Mouse (Mus musculus): ENCODE data around the gene Rpl27.
"Not testable (repeated sequence)": the region's sequence is repeated elsewhere in the genome, so short reads cannot be mapped to it uniquely, and the experiment has no call there.

Gene Rpl27

DNA sequence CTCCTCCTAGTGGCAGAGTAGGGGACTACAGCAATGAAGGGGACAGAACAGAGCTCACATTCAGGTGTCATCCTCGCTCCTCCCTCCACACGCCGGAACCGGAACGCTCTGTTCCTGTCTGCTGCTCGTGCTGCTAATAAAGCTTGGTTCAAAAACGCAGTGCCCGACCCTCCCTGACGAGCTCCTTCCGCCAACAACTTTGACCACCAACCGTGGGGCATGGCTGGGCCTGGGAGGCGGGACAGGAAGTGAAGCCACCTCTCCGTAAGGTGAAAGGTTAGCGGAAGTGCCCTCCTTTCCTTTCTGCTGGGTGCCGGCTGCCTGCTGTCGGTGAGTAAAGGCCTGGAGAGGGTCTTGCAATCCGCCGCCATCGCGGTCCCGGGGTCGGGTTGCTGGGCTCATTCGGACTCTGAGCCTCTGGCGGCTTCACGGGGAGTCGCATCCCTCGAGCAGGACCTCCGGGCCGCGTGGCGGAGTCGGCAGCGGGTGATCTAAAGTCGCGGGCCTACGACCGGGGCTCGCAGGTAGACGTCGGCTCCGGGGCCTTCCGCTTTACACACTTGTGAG is at the start of gene Rpl27:
Gene Rpl27, plus strand, starts transcription at position 172 of the 567 bp plus-strand sequence.
- peak; percentile 100 for DNase-seq (ENCODE audit: low read depth)

DNA sequence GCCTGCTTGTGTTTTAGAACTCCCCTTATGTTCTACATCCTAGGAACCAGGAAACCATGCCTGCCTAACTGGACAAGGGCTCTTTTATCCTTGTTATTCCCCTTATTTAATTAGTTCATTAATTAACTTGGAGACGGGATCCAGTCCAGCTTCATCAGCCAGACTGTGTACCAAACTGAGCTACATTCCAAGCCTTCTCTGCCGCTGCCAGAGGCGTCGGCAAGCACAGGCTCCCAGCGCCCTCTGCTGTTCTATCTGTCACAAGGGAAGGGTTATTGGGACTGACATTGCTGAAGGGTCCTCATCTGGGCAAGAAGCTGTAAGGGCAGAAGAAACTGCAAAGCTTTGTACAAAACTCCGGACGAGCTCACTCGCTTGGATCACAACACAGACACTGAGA is 47.0 kb upstream of the Rpl27 start:
- peak; percentile 56 for DNase-seq (ENCODE audit: low read depth)

- no peak for DNase-seq (ENCODE audit: low read depth)
These were observed 26.8 kb upstream of the Rpl27 start for GRCm38 (mm10) chr11:101415306-101415705.

- peak; percentile 65 for DNase-seq (ENCODE audit: low read depth)
These were observed 25.5 kb upstream of the Rpl27 start for GRCm38 (mm10) chr11:101416433-101417100.

DNA sequence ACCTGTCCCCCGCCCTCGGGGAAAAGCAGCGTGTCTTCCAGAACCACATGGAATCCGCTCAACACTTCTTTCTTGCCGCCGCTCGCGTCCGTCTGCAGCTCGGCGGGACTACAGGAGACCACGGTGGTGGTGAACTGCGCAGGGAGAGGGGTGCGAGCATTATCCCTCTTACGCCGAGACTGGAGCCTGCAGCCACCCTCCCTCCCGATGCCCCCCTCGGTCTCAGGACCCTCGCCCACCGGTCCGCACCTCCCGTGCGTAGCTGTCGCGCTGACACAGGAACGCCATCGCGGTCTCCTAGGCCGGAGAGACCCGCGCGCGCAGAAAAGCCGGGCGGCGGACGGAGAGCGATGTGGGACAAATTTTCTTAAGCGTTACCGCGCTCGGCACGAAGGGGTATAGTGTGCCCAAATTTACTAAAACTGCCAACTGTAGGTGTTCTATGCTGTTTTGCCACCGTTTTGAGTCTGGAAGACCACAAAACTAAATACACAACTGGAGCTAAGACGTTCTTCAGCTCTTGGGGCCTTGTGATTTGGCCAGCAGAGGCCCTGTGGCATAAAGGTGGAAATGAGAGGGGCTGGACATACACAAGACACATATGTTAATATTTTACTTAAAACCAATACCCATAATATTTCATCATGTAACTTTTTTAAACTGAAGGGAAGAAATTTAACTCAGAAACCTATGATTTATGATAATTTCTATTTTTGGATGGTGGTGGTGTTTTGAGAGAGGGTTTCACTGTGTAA is 24.8 kb upstream of the Rpl27 start, which contains the start of gene Aarsd1:
Gene Aarsd1, minus strand, starts transcription at position 515 of the 755 bp plus-strand sequence.
- DNase-seq (ENCODE audit: low read depth): peak; percentile 91

DNA sequence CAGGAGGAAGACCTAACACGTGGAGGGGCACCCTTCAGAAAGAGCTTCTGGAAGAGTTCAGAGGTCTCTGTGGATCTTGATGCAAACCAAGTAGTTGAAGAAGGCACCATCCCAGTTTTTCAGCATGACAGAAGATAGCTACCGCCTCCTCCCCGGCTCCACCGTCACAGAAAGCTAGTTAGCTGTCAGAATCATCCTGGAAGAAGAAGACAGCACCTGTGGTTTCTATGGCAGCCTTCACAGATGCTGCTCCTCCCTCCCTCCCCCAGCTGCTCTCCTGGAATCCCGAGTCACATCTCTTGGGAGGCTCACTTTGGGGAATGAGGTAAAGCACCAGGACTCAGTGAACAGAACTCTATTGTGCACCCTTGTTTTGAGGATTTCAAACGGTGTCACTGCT is 23.1 kb upstream of the Rpl27 start:
- no peak for DNase-seq (ENCODE audit: low read depth)

- DNase-seq (ENCODE audit: low read depth): no peak
These were observed 22.5 kb upstream of the Rpl27 start for GRCm38 (mm10) chr11:101419610-101420009.

DNA sequence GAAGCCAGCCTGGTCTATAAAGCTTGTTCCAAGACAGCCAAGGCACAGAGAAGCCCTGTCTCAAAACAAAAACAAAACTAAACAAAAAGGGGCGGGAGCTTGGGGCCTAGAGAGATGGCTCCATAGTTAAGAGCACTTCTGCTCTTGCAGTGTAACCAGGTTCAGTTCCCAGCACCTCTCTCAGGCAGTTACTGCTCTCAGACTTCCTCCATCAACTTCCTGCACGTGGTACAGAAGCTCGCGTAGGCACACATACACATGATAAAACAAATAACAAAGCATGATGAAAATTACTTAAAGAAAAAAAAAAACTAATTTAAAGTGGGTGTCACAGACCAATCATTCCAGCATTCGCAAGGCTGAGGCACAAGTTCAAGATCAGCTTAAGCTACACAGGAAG is 21.9 kb upstream of the Rpl27 start:
- no peak for DNase-seq (ENCODE audit: low read depth)

DNA sequence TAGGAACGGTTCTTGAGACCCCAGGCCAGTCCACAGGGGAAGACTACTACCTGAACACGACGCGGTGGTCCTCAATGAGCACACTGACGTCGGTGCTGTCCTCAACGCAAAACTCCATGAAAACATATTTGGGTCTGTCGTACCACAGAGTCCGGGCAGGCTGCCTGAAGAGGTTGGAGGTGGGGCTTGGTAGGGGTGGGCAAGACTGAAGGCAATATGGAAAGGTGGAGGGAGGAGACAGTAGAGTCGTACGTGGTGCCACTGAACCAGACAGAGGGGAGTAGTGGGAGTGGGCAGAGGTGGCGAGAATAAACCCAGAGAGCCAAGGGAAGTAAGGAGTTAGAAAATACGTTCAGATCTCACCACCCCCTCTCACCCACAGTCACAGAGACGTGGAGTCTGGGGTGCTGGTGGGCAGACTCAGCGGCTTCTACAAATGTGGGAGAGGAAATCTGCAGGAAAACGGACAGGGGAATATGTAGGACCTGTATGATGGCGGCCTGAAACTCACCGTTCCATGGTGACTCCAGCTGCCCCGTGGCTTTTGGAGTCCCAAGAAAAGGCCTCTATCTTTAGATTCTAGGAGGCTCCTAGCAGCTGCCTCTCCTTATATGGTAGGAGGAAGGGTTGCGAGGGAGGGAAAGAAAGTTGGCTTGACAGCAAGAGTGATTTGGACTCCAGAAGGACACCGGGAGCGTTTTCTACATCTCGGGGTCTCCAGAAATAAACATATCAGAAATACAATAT is 17.8 kb upstream of the Rpl27 start, which contains the start of gene Gm27029:
Gene Gm27029, minus strand, starts transcription at position 692 of the 747 bp plus-strand sequence.
- no peak for DNase-seq (ENCODE audit: low read depth)

GRCm38 (mm10) chr11:101424925-101425813 is 16.9 kb upstream of the Rpl27 start, which contains the start of the genes Rundc1 and Ptges3l:
Rundc1 (plus strand) TSS chr11:101425085.
Ptges3l (minus strand) TSS chr11:101425333.
- DNase-seq (ENCODE audit: low read depth): peak; percentile 99

GRCm38 (mm10) chr11:101426165-101426564 is 15.9 kb upstream of the Rpl27 start:
- no peak for DNase-seq (ENCODE audit: low read depth)

GRCm38 (mm10) chr11:101431327-101431726 is 10.8 kb upstream of the Rpl27 start:
- DNase-seq (ENCODE audit: low read depth): no peak

GRCm38 (mm10) chr11:101433396-101433795 is 8.7 kb upstream of the Rpl27 start:
- DNase-seq (ENCODE audit: low read depth): no peak

DNA sequence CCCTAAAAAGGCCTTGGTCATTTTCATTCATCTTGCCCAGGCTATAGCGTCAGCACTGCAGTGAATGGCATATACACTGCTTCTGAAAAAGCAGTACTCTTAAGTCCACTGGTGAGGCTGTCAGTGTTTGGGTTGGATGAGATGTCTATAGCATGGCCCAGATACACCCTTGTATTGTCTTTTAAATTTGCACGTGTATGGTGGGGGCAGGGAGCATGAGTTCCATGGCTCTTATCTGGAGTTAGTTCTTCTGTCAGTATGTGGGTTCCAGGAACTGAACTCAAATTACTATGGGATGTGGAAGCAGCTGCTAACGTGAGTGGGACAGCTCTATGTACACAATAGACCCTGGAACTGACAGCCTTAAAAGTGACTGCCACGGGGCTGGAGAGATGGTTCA is 6.3 kb upstream of the Rpl27 start:
- no peak for DNase-seq (ENCODE audit: low read depth)

DNA sequence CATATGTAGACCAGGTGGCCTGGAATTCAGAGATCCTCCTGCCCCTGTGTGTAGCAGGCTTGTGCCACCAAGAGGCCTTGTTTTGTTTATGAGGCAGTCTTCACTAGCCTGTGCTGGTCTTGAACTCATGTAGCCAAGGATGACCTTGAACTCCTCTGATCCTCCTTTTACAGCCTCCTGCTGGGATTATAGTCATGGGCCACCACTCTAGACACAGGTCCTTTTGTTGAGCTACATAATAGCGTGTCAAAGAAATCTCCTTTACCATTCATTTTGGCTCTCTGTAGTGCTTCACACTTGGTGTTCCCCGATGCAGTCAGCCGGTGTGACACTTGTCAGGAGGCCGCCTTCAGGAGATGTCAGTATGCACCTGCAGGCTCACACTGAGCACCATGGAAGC is 5.2 kb upstream of the Rpl27 start:
- no peak for DNase-seq (ENCODE audit: low read depth)

- DNase-seq (ENCODE audit: low read depth): not testable (repeated sequence)
These were observed 4.1 kb upstream of the Rpl27 start for GRCm38 (mm10) chr11:101438006-101438405.

- DNase-seq (ENCODE audit: low read depth): not testable (repeated sequence)
These were observed 510 bp upstream of the Rpl27 start for GRCm38 (mm10) chr11:101441450-101442126.

DNA sequence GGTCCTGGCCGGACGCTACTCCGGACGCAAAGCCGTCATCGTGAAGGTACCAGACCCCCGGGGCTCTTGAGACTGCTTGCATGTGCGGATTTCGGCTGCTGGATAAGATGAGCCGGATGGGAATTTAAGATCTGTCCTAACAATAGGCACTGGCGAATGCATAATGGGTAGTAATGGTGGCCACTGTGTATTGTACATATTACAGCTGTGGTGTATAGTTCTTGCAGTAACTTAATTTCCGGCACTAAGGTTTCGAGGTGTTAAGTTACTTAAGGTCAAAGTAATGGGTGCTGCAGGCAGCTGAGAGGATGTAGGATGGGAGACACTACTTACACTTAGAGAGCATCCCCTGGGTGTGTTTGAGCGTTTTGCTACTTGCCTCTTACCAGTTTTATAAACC is 662 bp downstream of the Rpl27 start:
- DNase-seq (ENCODE audit: low read depth): peak; percentile 72

DNA sequence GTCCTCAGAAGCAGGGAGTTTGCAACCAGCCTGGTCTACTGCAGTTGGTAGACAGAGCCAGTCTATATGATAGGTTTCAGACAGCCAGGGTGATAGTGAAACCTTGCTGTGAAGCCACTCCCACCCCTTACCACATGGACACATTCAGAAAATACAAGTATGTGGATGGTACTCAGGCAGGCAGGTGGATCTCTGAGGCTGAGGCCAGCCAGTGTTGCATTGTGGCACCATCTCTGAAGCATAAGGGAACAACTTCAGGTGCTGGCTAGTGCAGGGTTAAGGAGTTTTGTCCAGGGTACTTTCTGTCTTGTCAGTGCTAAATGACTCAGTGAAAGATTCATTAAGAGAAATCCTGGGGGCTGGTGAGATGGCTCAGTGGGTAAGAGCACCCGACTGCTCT is 4.2 kb downstream of the Rpl27 start:
- peak; percentile 58 for DNase-seq (ENCODE audit: low read depth)

DNA sequence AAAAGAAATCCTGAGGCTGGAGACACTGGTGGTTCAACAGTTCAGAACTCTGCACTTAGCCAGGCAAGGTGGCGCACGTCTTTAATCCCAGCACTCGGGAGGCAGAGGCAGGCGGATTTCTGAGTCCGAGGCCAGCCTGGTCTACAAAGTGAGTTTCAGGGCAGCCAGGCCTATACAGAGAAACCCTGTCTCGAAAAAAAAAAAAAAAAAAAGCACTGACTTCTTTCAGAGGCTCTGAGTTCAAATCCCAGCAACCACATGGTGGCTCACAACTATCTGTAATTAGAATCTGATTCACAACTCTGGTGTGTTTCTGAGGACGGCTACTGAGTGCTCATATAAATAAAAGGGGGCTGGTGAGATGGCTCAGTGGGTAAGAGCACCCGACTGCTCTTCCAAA is 4.8 kb downstream of the Rpl27 start:
- DNase-seq (ENCODE audit: low read depth): not testable (repeated sequence)

Data from induced T-regulatory cell, adult 2 months (primary cell).